Mouse (Mus musculus): Measurements from ENCODE around the gene Nxn. TPM values are rescaled to one million over a fixed set of nuclear protein-coding genes. Genes with fewer than 3 reads are reported as not detected.

Nxn gene
- total RNA-seq, 2 experiments from 2014 or later = 10.3 to 11.5 TPM

DNA sequence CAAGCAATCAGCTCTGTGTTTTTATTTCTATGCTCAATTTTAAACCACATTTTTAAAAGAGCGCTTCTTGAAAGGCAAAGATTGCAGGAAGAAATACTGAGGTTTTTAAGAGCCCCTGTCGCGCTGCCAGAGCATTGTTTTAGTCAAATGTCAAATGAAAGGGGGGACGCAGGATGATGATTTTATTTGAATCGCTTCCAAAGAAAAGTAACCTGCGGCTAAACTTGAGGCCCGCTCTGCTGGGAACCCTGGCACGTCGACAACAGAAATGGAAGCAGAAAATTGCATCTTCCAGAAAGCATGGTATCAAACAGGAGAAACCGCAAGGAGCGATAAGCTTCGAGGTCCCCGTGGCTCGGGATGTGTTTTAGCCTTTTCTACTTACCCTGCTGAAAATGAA is 57.8 kb downstream of the Nxn start:
- DNase-seq (ENCODE audit: low spot score in 2 of 2) = no peak
- intact Hi-C loops (cut with DNase I) = no loop called here

- no peak for DNase-seq (ENCODE audit: low spot score in 2 of 2)
- intact Hi-C loops (cut with DNase I) = no loop called here
Measured at GRCm38 (mm10) chr11:76339830-76340229, 59.1 kb downstream of the Nxn start.

GRCm38 (mm10) chr11:76339141-76339540 is 59.8 kb downstream of the Nxn start:
- no peak for DNase-seq (ENCODE audit: low spot score in 2 of 2)
- intact Hi-C loops (cut with DNase I) = no loop called here

- no peak for DNase-seq (ENCODE audit: low spot score in 2 of 2)
- intact Hi-C loops (cut with DNase I) = no loop called here
Measured at GRCm38 (mm10) chr11:76338656-76339055, 60.3 kb downstream of the Nxn start.

DNA sequence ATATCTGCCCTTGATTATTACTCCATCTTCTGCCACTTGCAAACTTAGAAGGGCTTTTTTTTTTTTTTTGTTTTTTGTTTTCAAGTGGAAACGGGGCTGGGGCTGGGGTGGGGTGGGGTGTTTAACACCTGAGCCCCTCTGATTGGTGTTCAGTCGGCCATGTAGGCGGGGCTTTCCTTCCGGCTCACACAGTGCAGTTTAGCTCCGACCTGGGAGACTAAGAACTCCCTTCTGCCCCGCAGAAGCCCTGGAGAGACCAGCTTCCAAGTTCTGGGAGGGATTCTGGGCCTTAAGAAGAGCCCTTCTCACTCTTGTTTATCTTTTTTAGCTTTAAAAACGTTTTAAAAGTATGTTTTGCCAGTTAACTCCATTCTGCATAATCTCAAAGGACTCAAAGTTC is 61.2 kb downstream of the Nxn start:
- intact Hi-C loops (cut with DNase I) = no loop called here
- no peak for DNase-seq (ENCODE audit: low spot score in 2 of 2)

GRCm38 (mm10) chr11:76337236-76337635 is 61.7 kb downstream of the Nxn start:
- no peak for DNase-seq (ENCODE audit: low spot score in 2 of 2)

DNA sequence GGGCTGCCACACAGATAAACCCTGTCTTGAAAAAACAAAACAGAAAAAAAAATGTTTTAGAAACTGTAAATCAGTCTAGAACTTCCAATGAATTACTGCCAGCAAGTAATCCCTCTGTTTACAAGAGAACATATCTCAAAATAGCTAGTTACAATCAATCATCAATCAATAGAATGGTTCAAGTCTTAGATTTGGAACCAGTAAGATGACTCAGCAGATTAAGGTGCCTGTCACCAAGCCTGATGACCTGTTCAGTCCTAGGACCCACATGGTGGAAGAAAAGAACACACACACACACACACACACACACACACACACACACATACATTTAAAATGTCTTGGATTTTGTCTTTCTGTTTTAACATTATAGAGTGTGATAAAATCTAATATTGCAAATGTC is 62.7 kb downstream of the Nxn start:
- intact Hi-C loops (cut with DNase I) = no loop called here
- no peak for DNase-seq (ENCODE audit: low spot score in 2 of 2)

More at GRCm38 (mm10) chr11:76337236-76337635, 61.7 kb downstream of the Nxn start:
- intact Hi-C loops (cut with DNase I) = no loop called here

- no peak for DNase-seq (ENCODE audit: low spot score in 2 of 2)
- intact Hi-C loops (cut with DNase I) = no loop called here
Measured at GRCm38 (mm10) chr11:76334966-76335365, 64.0 kb downstream of the Nxn start.

GRCm38 (mm10) chr11:76332240-76332639 is 66.7 kb downstream of the Nxn start:
- no peak for DNase-seq (ENCODE audit: low spot score in 2 of 2)
- intact Hi-C loops (cut with DNase I) = no loop called here

- DNase-seq (ENCODE audit: low spot score in 2 of 2) = no peak
- intact Hi-C loops (cut with DNase I) = no loop called here
Measured at GRCm38 (mm10) chr11:76328522-76329290, 70.2 kb downstream of the Nxn start.

DNA sequence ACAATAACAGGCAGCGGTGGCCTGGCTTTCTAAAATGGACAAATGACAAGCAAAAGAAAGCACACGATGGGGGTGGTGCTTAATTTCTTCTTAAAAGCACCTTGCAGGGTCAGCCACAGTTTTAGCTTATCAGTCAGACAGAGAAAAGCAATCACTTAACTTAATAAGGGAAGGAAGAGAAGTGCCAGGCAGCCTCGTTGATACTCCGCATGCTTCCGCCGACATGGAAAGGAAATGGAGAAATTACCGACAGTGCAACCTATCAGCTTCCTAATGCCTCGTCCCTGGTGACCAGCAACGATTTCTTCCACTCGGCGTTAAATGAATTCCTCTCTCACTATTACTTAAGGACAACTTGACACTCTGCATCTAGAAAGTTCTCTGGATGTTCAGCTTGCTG is 70.9 kb downstream of the Nxn start:
- intact Hi-C loops (cut with DNase I) = no loop called here
- DNase-seq (ENCODE audit: low spot score in 2 of 2) = no peak

DNA sequence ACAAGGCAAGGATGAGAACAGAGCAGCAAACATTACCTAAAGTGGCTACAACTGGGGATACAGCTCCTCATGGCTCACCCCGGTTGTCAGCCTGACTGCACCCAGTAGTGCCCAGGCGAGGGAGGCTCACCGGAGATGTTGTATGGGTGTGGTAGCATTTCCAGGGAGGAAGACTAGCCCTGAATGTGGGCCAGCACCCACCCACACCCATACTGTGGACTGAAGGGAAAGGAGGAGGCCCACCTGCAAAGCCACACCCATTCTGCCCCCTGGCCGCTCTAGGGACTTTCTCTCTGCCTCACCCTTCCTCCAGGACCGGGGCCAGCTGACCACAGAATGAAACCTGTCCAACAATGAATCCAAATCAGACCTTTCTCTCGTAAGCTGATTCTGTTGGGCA is 72.3 kb downstream of the Nxn start:
- intact Hi-C loops (cut with DNase I) = no loop called here
- DNase-seq (ENCODE audit: low spot score in 2 of 2) = no peak

DNA sequence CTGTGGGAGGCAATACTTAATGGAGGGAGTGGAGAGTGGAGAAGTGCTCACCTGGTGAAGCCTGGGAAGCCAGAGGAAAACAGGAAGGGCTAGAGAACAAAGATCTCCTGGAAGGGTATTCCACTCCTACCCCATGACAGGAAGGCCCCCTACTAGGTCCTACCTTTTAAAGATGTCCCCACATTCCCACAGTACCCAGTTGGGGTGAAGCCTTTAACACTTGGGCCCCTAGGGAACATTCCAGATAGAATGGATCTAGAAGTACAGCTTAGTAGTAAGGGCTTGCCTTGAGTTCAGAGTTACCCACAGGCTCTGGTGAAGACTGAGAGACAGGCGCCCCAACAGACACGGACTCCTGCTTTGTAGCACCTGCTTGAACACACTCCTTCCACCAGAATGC is 72.9 kb downstream of the Nxn start:
- DNase-seq (ENCODE audit: low spot score in 2 of 2) = no peak
- intact Hi-C loops (cut with DNase I) = no loop called here

DNA sequence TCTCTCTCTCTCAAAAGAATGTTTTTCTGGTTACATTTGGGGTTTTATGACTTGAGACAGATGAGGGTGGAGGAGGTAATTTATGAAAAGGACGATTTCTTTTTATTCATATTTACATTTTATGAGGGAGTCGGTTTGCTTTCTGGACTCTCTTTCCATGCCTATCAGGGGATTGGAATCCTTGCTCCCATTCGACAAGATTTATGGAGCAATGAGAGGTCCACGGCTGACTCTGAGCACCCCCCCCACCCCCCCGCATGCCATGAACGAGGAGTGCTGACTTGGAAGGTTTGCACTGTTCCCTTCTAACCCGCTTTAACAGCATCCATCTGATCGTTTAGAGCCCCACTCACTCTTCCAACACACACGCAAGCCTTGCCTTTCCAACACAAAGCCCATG is 74.1 kb downstream of the Nxn start:
- no peak for DNase-seq (ENCODE audit: low spot score in 2 of 2)
- intact Hi-C loops (cut with DNase I) = no loop called here

- intact Hi-C loops (cut with DNase I) = no loop called here
- no peak for DNase-seq (ENCODE audit: low spot score in 2 of 2)
Measured at GRCm38 (mm10) chr11:76324207-76324606, 74.7 kb downstream of the Nxn start.

GRCm38 (mm10) chr11:76322939-76323338 is 76.0 kb downstream of the Nxn start:
- no peak for DNase-seq (ENCODE audit: low spot score in 2 of 2)
- intact Hi-C loops (cut with DNase I) = no loop called here

DNA sequence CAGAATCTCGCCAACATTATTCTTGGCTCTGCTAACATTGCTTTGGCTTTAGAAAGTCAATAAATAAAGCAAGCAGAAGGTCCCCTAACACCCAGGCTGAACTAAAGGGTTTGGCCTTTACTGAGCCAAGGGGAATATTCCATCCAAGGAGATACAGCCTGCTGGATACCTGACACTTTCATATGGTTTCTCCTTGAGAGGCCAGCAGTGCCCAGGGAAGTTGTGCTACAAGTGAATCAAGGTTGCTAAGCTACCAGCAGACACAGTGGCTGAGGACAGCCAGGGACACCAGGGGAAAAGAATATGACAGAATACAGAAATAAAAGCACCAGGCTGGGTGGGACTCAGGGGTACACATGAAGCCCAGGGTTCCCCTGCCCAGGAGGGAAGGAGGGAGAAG is 76.9 kb downstream of the Nxn start:
- no peak for DNase-seq (ENCODE audit: low spot score in 2 of 2)
- intact Hi-C loops (cut with DNase I) = no loop called here

- DNase-seq (ENCODE audit: low spot score in 2 of 2) = no peak
- intact Hi-C loops (cut with DNase I) = no loop called here
Measured at GRCm38 (mm10) chr11:76320475-76320874, 78.5 kb downstream of the Nxn start.

DNA sequence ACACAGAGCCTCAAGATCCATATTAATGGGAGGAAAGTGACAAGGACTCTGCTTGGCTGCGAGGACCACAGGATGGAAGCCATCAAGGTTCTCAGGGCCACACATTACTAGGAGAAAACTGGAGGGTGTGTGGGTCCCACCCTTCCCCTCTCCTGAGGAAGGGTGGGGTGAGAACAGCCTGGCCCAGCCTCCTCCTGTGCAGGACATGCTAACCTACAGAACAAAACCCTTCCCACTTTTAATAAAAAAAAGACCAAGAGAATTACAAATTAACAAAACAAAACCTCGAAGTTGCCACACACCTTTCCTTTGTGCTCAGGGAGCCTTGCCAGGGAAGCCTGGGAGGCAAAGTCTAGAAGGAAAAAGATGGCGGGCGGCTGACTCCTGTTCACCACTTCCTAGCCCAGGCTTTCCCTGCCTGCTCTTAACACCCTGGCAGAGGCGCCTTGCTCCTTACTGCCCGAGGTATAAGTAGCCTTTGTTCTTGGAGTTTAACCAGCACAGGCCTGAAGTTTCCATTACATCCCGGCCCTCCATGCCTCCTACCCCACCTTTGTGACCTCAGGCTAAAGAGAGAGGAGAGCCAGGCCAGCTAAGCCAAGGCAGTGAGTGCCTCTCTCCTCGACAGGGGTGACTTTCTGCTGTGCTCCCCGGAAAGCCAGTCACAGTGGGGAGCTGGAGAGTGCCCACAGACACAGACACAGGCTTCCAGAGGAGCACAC is 79.1 kb downstream of the Nxn start:
- intact Hi-C loops (cut with DNase I) = no loop called here
- DNase-seq (ENCODE audit: low spot score in 2 of 2) = no peak

- intact Hi-C loops (cut with DNase I) = no loop called here
- DNase-seq (ENCODE audit: low spot score in 2 of 2) = no peak
Measured at GRCm38 (mm10) chr11:76317904-76318303, 81.0 kb downstream of the Nxn start.

GRCm38 (mm10) chr11:76315785-76316444 is 83.0 kb downstream of the Nxn start:
- no peak for DNase-seq (ENCODE audit: low spot score in 2 of 2)
- intact Hi-C loops (cut with DNase I) = no loop called here
